Mouse (Mus musculus) thymus, adult 2 months (tissue): ENCODE measurements around the gene Zcchc24. TPM values are rescaled to one million over a fixed set of nuclear protein-coding genes. Genes with fewer than 3 reads are reported as not detected.

Source experiments
- DNase-seq: peaks from one replicate; pipeline ENCODE4 v3.0.0; 2021
- H3K27ac ChIP-seq: fragments of 200-500 bp; 2 replicates; pipeline ENCODE4 v1.5.1; 2012; ENCODE audit warnings: low read length, control low read depth; ENCODE audit not compliant: control insufficient read depth, insufficient read depth
- H3K27me3 ChIP-seq: fragments of 200-500 bp; 2 replicates; pipeline ENCODE4 v1.6.1; 2012; ENCODE audit warnings: mild to moderate bottlenecking, low read length, moderate library complexity, mixed read lengths; ENCODE audit not compliant: control insufficient read depth, insufficient read depth
- H3K36me3 ChIP-seq: fragments of 200-500 bp; 2 replicates; pipeline ENCODE4 v1.6.1; 2012; ENCODE audit warnings: mild to moderate bottlenecking, low read length, moderate library complexity; ENCODE audit not compliant: control insufficient read depth, insufficient read depth
- H3K4me1 ChIP-seq: fragments of 200-500 bp; replicated peaks from 2 replicates; pipeline ENCODE4 v1.6.1; 2012; ENCODE audit warnings: low read length; ENCODE audit not compliant: control insufficient read depth, insufficient read depth
- H3K4me3 ChIP-seq: fragments of 200-500 bp; 2 replicates; pipeline ENCODE4 v1.5.1; 2012; ENCODE audit warnings: mild to moderate bottlenecking, low read length, control low read depth, moderate library complexity; ENCODE audit not compliant: control insufficient read depth, insufficient read depth
- CTCF ChIP-seq: fragments of 200-500 bp; IDR thresholded peaks from 2 replicates; pipeline ENCODE4 v1.5.1; 2012; ENCODE audit warnings: mild to moderate bottlenecking, control low read depth, low read length, moderate library complexity, borderline replicate concordance; ENCODE audit not compliant: control insufficient read depth, poor library complexity, insufficient read depth; ENCODE audit errors: extremely low read depth
- POLR2A ChIP-seq: fragments of 200-500 bp; IDR thresholded peaks from 2 replicates; pipeline ENCODE4 v1.6.1; 2012; ENCODE audit warnings: mild to moderate bottlenecking, low read length, control low read depth, moderate library complexity; ENCODE audit not compliant: control insufficient read depth, poor library complexity, insufficient read depth; ENCODE audit errors: extremely low read depth
- WGBS: fragments of 180-500 bp; shearing (Covaris S2); methylation state at CpG from one replicate; pipeline ENCODE4 v1.1.7; 2018; 5-methylcytosine and 5-hydroxymethylcytosine counted together
- polyA plus RNA-seq: library from polyadenylated mRNA; depleted of rRNA; stranded (reverse); fragments of >200 nt; gene quantifications from 2 replicates; pipeline ENCODE4 v1.2.3, GENCODE M21; 2012

The Zcchc24 gene
- polyA plus RNA-seq, 1 experiment = 26.2 TPM

- 90% methylated on average over 2 of the region's 2 CpGs for WGBS
- no peaks in the 10 kb centered on the region for H3K36me3 ChIP-seq
- no peak for DNase-seq
- no peak for TF ChIP-seq POLR2A
- no peak for TF ChIP-seq CTCF
- H3K4me1 ChIP-seq = no peaks in the 10 kb centered on the region
- H3K4me3 ChIP-seq = no peak overlapping the region
- no peak overlapping the region for H3K27ac ChIP-seq
- no peaks in the 10 kb centered on the region for H3K27me3 ChIP-seq
These were observed 25.5 kb upstream of the Zcchc24 start for GRCm38 (mm10) chr14:25794331-25794730.

DNA sequence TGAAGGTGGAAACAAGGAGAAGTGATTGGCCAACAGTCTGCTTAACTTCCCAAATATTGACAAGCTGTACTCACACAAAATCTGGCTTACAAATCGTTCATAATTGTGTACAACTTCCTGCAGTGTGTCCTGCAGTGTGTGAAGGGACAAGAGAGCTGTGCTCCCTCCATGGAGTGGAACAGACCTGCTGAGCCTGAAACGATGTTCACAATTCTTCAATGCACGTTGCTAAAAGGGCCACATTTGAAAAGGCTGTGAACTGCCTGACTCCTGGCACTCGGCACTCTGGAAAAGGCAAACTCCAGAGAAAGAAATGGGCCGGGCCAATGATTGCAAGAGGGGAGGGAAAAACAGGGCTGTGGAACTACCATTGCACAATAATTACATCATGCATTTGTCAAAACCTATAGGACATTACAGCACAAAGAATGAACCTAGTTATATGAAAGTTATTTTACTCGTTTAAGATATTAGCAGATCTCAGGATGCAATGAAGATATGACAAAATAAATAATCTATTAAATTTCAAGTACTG lies 22.0 kb upstream of the Zcchc24 start:
- 85% methylated on average over 6 of the region's 6 CpGs for WGBS
- no peak overlapping the region for H3K4me3 ChIP-seq
- DNase-seq = no peak
- no peak for TF ChIP-seq POLR2A
- no peak for TF ChIP-seq CTCF
- H3K27me3 ChIP-seq = no peaks in the 10 kb centered on the region
- H3K4me1 ChIP-seq = peaks cover under 1% of the 10 kb centered on the region; the same call in 1 of the 2 replicates
- H3K36me3 ChIP-seq = no peaks in the 10 kb centered on the region
- no peak overlapping the region for H3K27ac ChIP-seq

DNA sequence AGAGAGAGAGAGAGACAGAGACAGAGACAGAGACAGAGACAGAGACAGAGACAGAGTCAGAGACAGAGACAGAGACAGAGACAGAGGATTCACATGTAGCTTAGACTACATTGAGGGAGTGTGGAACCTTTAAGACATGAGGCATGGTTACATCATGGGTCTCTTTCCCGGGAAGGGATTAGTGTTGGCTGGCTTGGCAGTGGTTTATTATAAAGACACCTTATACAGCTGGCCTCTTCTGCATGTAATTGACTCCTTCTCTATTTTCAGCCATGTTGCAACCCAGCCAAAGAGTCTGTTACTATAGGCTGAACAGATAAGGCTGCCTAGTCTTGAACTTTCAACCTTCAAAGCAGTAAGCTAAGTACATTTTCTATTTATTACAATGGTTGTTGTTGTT lies 21.1 kb upstream of the Zcchc24 start:
- no peak overlapping the region for H3K4me3 ChIP-seq
- peaks cover 9% of the 10 kb centered on the region for H3K4me1 ChIP-seq
- TF ChIP-seq POLR2A (no peak), CTCF (no peak)
- no peak for DNase-seq
- no peak overlapping the region for H3K27ac ChIP-seq
- H3K36me3 ChIP-seq = no peaks in the 10 kb centered on the region
- H3K27me3 ChIP-seq = no peaks in the 10 kb centered on the region
- 93% methylated on average over 1 of the region's 1 CpGs for WGBS

DNA sequence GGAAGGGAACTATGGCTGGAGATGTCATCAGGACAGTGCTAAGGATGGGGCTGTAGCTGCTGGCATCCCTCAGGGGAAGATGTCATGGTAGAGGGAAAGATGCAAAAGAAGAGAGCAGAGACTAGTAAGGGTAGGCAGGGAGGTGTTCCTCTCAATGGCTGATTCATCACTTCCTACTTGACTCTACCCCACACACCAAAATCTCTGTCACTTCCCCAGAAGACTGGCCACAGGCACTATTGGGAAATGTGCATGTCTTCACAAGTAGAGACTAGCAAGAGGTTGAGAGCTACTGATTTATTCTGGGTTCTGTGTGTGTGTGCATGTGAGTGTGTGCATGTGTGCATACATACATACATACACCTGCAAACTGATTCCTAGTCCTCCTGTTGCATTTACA lies 20.4 kb upstream of the Zcchc24 start:
- DNase-seq = no peak
- Histone ChIP-seq H3K36me3 (no peaks in the 10 kb centered on the region), H3K27me3 (no peaks in the 10 kb centered on the region), H3K4me3 (no peak overlapping the region), H3K27ac (no peak overlapping the region), H3K4me1 (peaks cover 10% of the 10 kb centered on the region)
- TF ChIP-seq POLR2A (no peak), CTCF (no peak)

DNA sequence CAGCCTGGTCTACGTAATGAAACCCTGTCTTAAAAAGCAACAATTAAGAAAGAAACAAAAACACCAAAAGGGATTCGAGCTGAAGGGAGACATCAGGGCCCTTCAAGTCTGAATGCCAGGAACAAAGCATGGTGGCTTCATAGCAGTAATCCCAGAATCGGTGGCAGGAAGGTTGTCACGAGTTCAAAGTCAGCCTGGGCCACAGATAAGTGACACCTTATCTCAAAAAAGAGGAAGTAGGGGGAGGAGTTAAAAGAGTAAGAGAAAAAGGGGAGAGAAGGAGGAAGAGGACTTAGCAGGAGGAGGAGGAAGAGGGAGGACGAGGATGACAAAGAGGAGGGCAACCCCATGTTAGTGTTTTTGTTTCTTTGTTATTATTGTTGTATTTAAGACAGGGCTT lies 19.4 kb upstream of the Zcchc24 start:
- Histone ChIP-seq H3K4me1 (peaks cover 10% of the 10 kb centered on the region), H3K27ac (no peak overlapping the region), H3K27me3 (no peaks in the 10 kb centered on the region), H3K4me3 (no peak overlapping the region), H3K36me3 (no peaks in the 10 kb centered on the region)
- TF ChIP-seq POLR2A (no peak), CTCF (no peak)
- WGBS = 41% methylated on average over 5 of the region's 5 CpGs
- no peak for DNase-seq

GRCm38 (mm10) chr14:25787387-25787910 lies 18.6 kb upstream of the Zcchc24 start:
- no peak for TF ChIP-seq POLR2A
- TF ChIP-seq CTCF = no peak
- no peak for DNase-seq
- Histone ChIP-seq H3K36me3 (no peaks in the 10 kb centered on the region), H3K27ac (no peak overlapping the region), H3K4me1 (peaks cover 12% of the 10 kb centered on the region), H3K27me3 (no peaks in the 10 kb centered on the region), H3K4me3 (no peak overlapping the region)
- WGBS = 95% methylated on average over 12 of the region's 12 CpGs

DNA sequence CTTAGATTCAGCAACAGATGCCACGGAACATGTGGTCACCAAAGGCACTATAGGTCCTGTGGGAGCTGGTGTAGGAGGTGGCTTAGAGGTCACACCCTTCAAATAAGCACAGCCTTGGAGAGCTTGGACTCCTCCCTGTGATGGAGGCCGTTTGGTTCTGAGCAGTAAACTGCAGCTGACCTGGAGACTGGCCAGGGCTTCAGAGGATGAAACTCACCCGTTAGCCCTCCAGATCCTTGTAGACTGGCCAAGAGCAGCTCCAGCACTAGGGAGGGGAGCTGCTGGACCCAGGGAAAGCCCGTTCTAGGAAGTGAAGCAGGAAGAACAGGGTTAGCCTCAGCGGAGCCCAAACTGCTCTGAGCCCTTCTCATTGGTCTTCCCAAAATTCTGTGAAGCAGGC lies 18.1 kb upstream of the Zcchc24 start:
- no peak overlapping the region for H3K4me3 ChIP-seq
- DNase-seq = no peak
- TF ChIP-seq POLR2A = no peak
- H3K27me3 ChIP-seq = no peaks in the 10 kb centered on the region
- peaks cover 15% of the 10 kb centered on the region for H3K4me1 ChIP-seq
- H3K27ac ChIP-seq = no peak overlapping the region
- 90% methylated on average over 5 of the region's 5 CpGs for WGBS
- no peaks in the 10 kb centered on the region for H3K36me3 ChIP-seq
